In genomic region chr7:3629030-3629429, GRCm38 (mm10) we compare ENCODE assay signal across 8 mouse cellular contexts. TPM values are rescaled to one million over a fixed set of nuclear protein-coding genes. Genes with fewer than 3 reads are reported as not detected.
DNase-seq lines count a peak whose midpoint lies in the region; ATAC-seq and TF ChIP-seq lines count a peak whose summit lies in the region.

No protein-coding gene starts in this region.

- TF ChIP-seq CTCF in heart, adult 2 months (IDR thresholded peaks at IDR 0.05) = no peak
- no peak for TF ChIP-seq CTCF in ES-Bruce4 (IDR thresholded peaks at IDR 0.05; ENCODE audit: low read depth, low read length)

- peak overlapping the region; percentile 90 for H3K4me3 ChIP-seq in heart, adult 2 months
- H3K4me3 ChIP-seq in ES-Bruce4 (ENCODE audit: low read depth, low read length) = peak overlapping the region; percentile 95
- peak overlapping the region; percentile 75 for H3K4me3 ChIP-seq in forebrain, embryonic 16.5 days (replicated peaks; ENCODE audit: low read length)
- H3K4me3 ChIP-seq in liver, embryonic 16.5 days (ENCODE audit: low read depth, low read length) = peak overlapping the region; percentile 72

- H3K9me3 ChIP-seq in ES-Bruce4 (replicated peaks; ENCODE audit: control insufficient read depth, insufficient read depth, low read length, poor library complexity, severe bottlenecking) = no peaks in the 10 kb centered on the region
- H3K9me3 ChIP-seq in forebrain, embryonic 16.5 days (ENCODE audit: control insufficient read depth, low read length) = no peaks in the 10 kb centered on the region
- H3K9me3 ChIP-seq in liver, embryonic 16.5 days (replicated peaks; ENCODE audit: control insufficient read depth, low read length) = no peaks in the 10 kb centered on the region

- no peak for DNase-seq in heart, adult 2 months
- no peak for DNase-seq in heart, postnatal 14 days
- no peak for DNase-seq in urinary bladder, postnatal 14 days (ENCODE audit: low spot score)
- DNase-seq in layer of hippocampus, adult 11-12 months (ENCODE audit: low spot score) = no peak
- DNase-seq in ovary, postnatal 36 days (ENCODE audit: low spot score) = no peak

- H3K36me3 ChIP-seq in heart, adult 2 months (ENCODE audit: control insufficient read depth, insufficient read depth, low read length) = no peaks in the 10 kb centered on the region
- H3K36me3 ChIP-seq in ES-Bruce4 (ENCODE audit: control insufficient read depth, insufficient read depth, low read length, poor library complexity, severe bottlenecking) = peaks cover 23% of the 10 kb centered on the region
- peaks cover 8% of the 10 kb centered on the region for H3K36me3 ChIP-seq in forebrain, embryonic 16.5 days (ENCODE audit: control insufficient read depth, insufficient read depth)
- peaks cover 8% of the 10 kb centered on the region for H3K36me3 ChIP-seq in liver, embryonic 16.5 days (ENCODE audit: control insufficient read depth, insufficient read depth)

- H3K79me2 ChIP-seq in heart, adult 2 months (replicated peaks; ENCODE audit: control insufficient read depth, insufficient read depth, low read length) = 0 out of 2 replicates have a peak, but pooled peaks cover 2% of the 10 kb centered on the region

- peak overlapping the region; percentile 95 for H3K27ac ChIP-seq in heart, adult 2 months
- H3K27ac ChIP-seq in ES-Bruce4 (ENCODE audit: insufficient read depth, low read length) = no peak overlapping the region
- H3K27ac ChIP-seq in forebrain, embryonic 16.5 days (ENCODE audit: low read length) = peak overlapping the region; percentile 81; the same call in 1 of the 2 replicates
- H3K27ac ChIP-seq in liver, embryonic 16.5 days (ENCODE audit: low read length) = peak overlapping the region; percentile 83

- peaks cover 5% of the 10 kb centered on the region; the same call in 1 of the 2 replicates for H3K4me1 ChIP-seq in heart, adult 2 months (ENCODE audit: control insufficient read depth, insufficient read depth, low read length)
- H3K4me1 ChIP-seq in ES-Bruce4 (ENCODE audit: control insufficient read depth, insufficient read depth, low read length) = no peaks in the 10 kb centered on the region
- H3K4me1 ChIP-seq in forebrain, embryonic 16.5 days (replicated peaks; ENCODE audit: control insufficient read depth, insufficient read depth, low read length) = peaks cover 26% of the 10 kb centered on the region
- peaks cover 17% of the 10 kb centered on the region for H3K4me1 ChIP-seq in liver, embryonic 16.5 days (ENCODE audit: control insufficient read depth, low read depth, low read length)

- WGBS in heart, adult 2 months = 34% methylated on average over 4 of the region's 4 CpGs
- WGBS in forebrain, embryonic 16.5 days = 40% methylated on average over 4 of the region's 4 CpGs
- 29% methylated on average over 4 of the region's 4 CpGs for WGBS in liver, embryonic 16.5 days (ENCODE audit: insufficient replicate concordance)

- no peak for TF ChIP-seq EP300 in heart, adult 2 months (IDR thresholded peaks at IDR 0.05; ENCODE audit: insufficient read depth, low read depth, low read length)
- TF ChIP-seq EP300 in ES-Bruce4 (IDR thresholded peaks at IDR 0.05; ENCODE audit: insufficient read depth, low read depth, low read length) = no peak

- H3K4me2 ChIP-seq in forebrain, embryonic 16.5 days (ENCODE audit: low read length) = peak overlapping the region; percentile 99
- peak overlapping the region; percentile 94 for H3K4me2 ChIP-seq in liver, embryonic 16.5 days (ENCODE audit: low read depth, low read length)

- H3K27me3 ChIP-seq in heart, adult 2 months (ENCODE audit: control insufficient read depth, insufficient read depth, low read length) = no peaks in the 10 kb centered on the region
- no peaks in the 10 kb centered on the region for H3K27me3 ChIP-seq in ES-Bruce4 (ENCODE audit: control insufficient read depth, insufficient read depth, low read length, poor library complexity, severe bottlenecking)
- no peaks in the 10 kb centered on the region for H3K27me3 ChIP-seq in forebrain, embryonic 16.5 days (replicated peaks; ENCODE audit: control insufficient read depth, insufficient read depth, low read length)
- no peaks in the 10 kb centered on the region for H3K27me3 ChIP-seq in liver, embryonic 16.5 days (ENCODE audit: control insufficient read depth, insufficient read depth, low read depth, low read length)

- ATAC-seq in forebrain, embryonic 16.5 days = peak; percentile 49
- no peak for ATAC-seq in liver, embryonic 16.5 days (ENCODE audit: low read depth)

- H3K9ac ChIP-seq in heart, adult 2 months (ENCODE audit: low read depth, low read length) = peak overlapping the region; percentile 60
- peak overlapping the region; percentile 71 for H3K9ac ChIP-seq in ES-Bruce4 (ENCODE audit: low read depth, poor library complexity, severe bottlenecking)
- peak overlapping the region; percentile 68 for H3K9ac ChIP-seq in forebrain, embryonic 16.5 days (replicated peaks; ENCODE audit: low read depth, low read length)
- H3K9ac ChIP-seq in liver, embryonic 16.5 days (ENCODE audit: low read depth, low read length) = peak overlapping the region; percentile 79

- no peak for TF ChIP-seq POLR2A in heart, adult 2 months (IDR thresholded peaks at IDR 0.05; ENCODE audit: insufficient read depth, low read depth, low read length)
- no peak for TF ChIP-seq POLR2A in ES-Bruce4 (IDR thresholded peaks at IDR 0.05; ENCODE audit: insufficient read depth, low read length)

- intact Hi-C loops in heart, adult 2 months (cut with DNase I) = loop anchor here (1.0 to 10.0 kb wide), 3 partner anchors 12 to 816 kb away; partner anchors contain the start of genes Mboat7, Ndufa3, Rdh13 and Tsen34
- intact Hi-C loops in heart, postnatal 14 days (cut with DNase I) = loop anchor here (1.0 kb wide), 1 partner anchor 12 kb away; the partner anchor contains the start of gene Ndufa3

RNA-seq across cellular contexts. Expression of gene Tfpt, which starts 0.7 kb away (rescaled TPM):
- 10 to 100 TPM; 16.9 to 21.1 TPM for total RNA-seq in heart, adult 2 months (2021)
- polyA plus RNA-seq in heart, adult 2 months (2012; rRNA removed) = 8.0 and 8.8 TPM in 2 replicates
- total RNA-seq in heart, postnatal 14 days (2021) = 10 to 100 TPM; 15.1 to 16.9 TPM
- 23.6 and 29.9 TPM in 2 replicates for polyA plus RNA-seq in ES-Bruce4 (2011; ENCODE audit: insufficient read depth, insufficient read length, low read depth, missing spikeins)
- polyA plus RNA-seq in forebrain, embryonic 16.5 days (2015; fragmentation: Nextera tagmentation; extraction: Ambion mirVana) = 30.4 and 31.9 TPM in 2 replicates
- polyA plus RNA-seq in liver, embryonic 16.5 days (2015; fragmentation: Nextera tagmentation; extraction: Ambion mirVana) = 8.1 and 9.0 TPM in 2 replicates

RNA-seq across cellular contexts. Expression of gene Prpf31, which starts 0.8 kb away (rescaled TPM):
- 10 to 100 TPM; 24.1 to 24.4 TPM for total RNA-seq in heart, adult 2 months (2021)
- polyA plus RNA-seq in heart, adult 2 months (2012; rRNA removed) = 21.5 and 30.3 TPM in 2 replicates
- 10 to 100 TPM; 22.5 to 26.5 TPM for total RNA-seq in heart, postnatal 14 days (2021)
- 67.3 and 80.1 TPM in 2 replicates for polyA plus RNA-seq in ES-Bruce4 (2011; ENCODE audit: insufficient read depth, insufficient read length, low read depth, missing spikeins)
- 99.5 and 109 TPM in 2 replicates for polyA plus RNA-seq in forebrain, embryonic 16.5 days (2015; fragmentation: Nextera tagmentation; extraction: Ambion mirVana)
- polyA plus RNA-seq in liver, embryonic 16.5 days (2015; fragmentation: Nextera tagmentation; extraction: Ambion mirVana) = 36.9 and 41.4 TPM in 2 replicates

RNA-seq across cellular contexts. Expression of gene Ndufa3, which starts 11.9 kb away (rescaled TPM):
- total RNA-seq in heart, adult 2 months (2021) = 1,000 to 10,000 TPM; 1,765 to 2,117 TPM
- polyA plus RNA-seq in heart, adult 2 months (2012; rRNA removed) = 956 and 1,299 TPM in 2 replicates
- 1,000 to 10,000 TPM; 1,807 to 1,867 TPM for total RNA-seq in heart, postnatal 14 days (2021)
- 266 and 305 TPM in 2 replicates for polyA plus RNA-seq in ES-Bruce4 (2011; ENCODE audit: insufficient read depth, insufficient read length, low read depth, missing spikeins)
- 314 and 357 TPM in 2 replicates for polyA plus RNA-seq in forebrain, embryonic 16.5 days (2015; fragmentation: Nextera tagmentation; extraction: Ambion mirVana)
- polyA plus RNA-seq in liver, embryonic 16.5 days (2015; fragmentation: Nextera tagmentation; extraction: Ambion mirVana) = 249 and 272 TPM in 2 replicates

RNA-seq across cellular contexts. Expression of gene Oscar, which starts 13.1 kb away (rescaled TPM):
- total RNA-seq in heart, adult 2 months (2021) = under 1 TPM in 1 of 2 experiments, not detected in 1; 0.21 TPM
- polyA plus RNA-seq in heart, adult 2 months (2012; rRNA removed) = 0.45 and 0.91 TPM in 2 replicates
- total RNA-seq in heart, postnatal 14 days (2021) = under 1 TPM; 0.19 to 0.34 TPM
- 0.37 TPM in 1 of 2 replicates, not detected in the other for polyA plus RNA-seq in ES-Bruce4 (2011; ENCODE audit: insufficient read depth, insufficient read length, low read depth, missing spikeins)
- 0.17 and 0.46 TPM in 2 replicates for polyA plus RNA-seq in forebrain, embryonic 16.5 days (2015; fragmentation: Nextera tagmentation; extraction: Ambion mirVana)
- 0.18 TPM in 1 of 2 replicates, not detected in the other for polyA plus RNA-seq in liver, embryonic 16.5 days (2015; fragmentation: Nextera tagmentation; extraction: Ambion mirVana)

RNA-seq across cellular contexts. Expression of gene Cnot3, which starts 16.0 kb away (rescaled TPM):
- 10 to 100 TPM; 22.1 to 23.1 TPM for total RNA-seq in heart, adult 2 months (2021)
- polyA plus RNA-seq in heart, adult 2 months (2012; rRNA removed) = 20.3 and 33.2 TPM in 2 replicates
- total RNA-seq in heart, postnatal 14 days (2021) = 10 to 100 TPM; 30.4 to 34.1 TPM
- polyA plus RNA-seq in ES-Bruce4 (2011; ENCODE audit: insufficient read depth, insufficient read length, low read depth, missing spikeins) = 141 and 161 TPM in 2 replicates
- polyA plus RNA-seq in forebrain, embryonic 16.5 days (2015; fragmentation: Nextera tagmentation; extraction: Ambion mirVana) = 42.1 and 47.3 TPM in 2 replicates
- polyA plus RNA-seq in liver, embryonic 16.5 days (2015; fragmentation: Nextera tagmentation; extraction: Ambion mirVana) = 18.3 and 22.3 TPM in 2 replicates
